Comparison of ENCODE assay signal across 7 mouse cellular contexts in the genomic region with DNA sequence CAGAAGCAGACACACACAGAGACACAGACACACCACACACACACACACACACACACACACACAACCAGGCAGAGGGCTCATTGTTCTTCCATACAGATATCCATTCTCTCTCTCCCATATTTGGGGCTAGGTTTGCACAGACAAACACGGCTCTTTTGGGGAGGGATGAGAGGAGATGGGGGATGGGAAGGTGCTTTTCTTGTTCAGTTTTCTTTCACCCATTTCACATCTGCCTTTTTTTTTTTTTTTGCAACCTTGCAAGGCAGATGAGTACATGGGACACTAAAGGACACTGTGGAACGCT. TPM values are rescaled to one million over a fixed set of nuclear protein-coding genes. Genes with fewer than 3 reads are reported as not detected.
DNase-seq lines count a peak whose midpoint lies in the region; ATAC-seq and TF ChIP-seq lines count a peak whose summit lies in the region.

No protein-coding gene starts in this region.

- H3K9me3 ChIP-seq in lung, embryonic 14.5 days (ENCODE audit: low read depth, low read length): no peaks in the 10 kb centered on the region
- no peaks in the 10 kb centered on the region for H3K9me3 ChIP-seq in embryonic facial prominence, embryonic 13.5 days
- H3K9me3 ChIP-seq in intestine, embryonic 15.5 days: no peaks in the 10 kb centered on the region
- H3K9me3 ChIP-seq in neural tube, embryonic 15.5 days (replicated peaks): no peaks in the 10 kb centered on the region

- H3K4me3 ChIP-seq in lung, embryonic 14.5 days (ENCODE audit: low read depth, low read length): peak overlapping the region; percentile 99
- H3K4me3 ChIP-seq in embryonic facial prominence, embryonic 13.5 days: peak overlapping the region; percentile 99
- H3K4me3 ChIP-seq in intestine, embryonic 15.5 days (replicated peaks): peak overlapping the region; percentile 98
- H3K4me3 ChIP-seq in neural tube, embryonic 15.5 days (replicated peaks): peak overlapping the region; percentile 98

- H3K9ac ChIP-seq in lung, embryonic 14.5 days: peak overlapping the region; percentile 98
- H3K9ac ChIP-seq in embryonic facial prominence, embryonic 13.5 days: peak overlapping the region; percentile 60
- H3K9ac ChIP-seq in intestine, embryonic 15.5 days: 0 out of 2 replicates have a peak overlapping the region, but pooled peaks have one; percentile 32
- peak overlapping the region; percentile 98 for H3K9ac ChIP-seq in neural tube, embryonic 15.5 days (replicated peaks)

- no peak for ATAC-seq in lung, embryonic 14.5 days (ENCODE audit: insufficient read depth)
- no peak for ATAC-seq in embryonic facial prominence, embryonic 13.5 days (ENCODE audit: insufficient number of reproducible peaks, insufficient read depth, low FRiP score, low TSS enrichment, low read depth)
- no peak for ATAC-seq in intestine, embryonic 15.5 days
- ATAC-seq in neural tube, embryonic 15.5 days (ENCODE audit: low FRiP score): no peak

- peak; percentile 16 for DNase-seq in lung, embryonic 14.5 days
- DNase-seq in lung, adult 18-20 months: no peak
- no peak for DNase-seq in right cerebral cortex, postnatal 36 days (ENCODE audit: low spot score in 2 of 2)
- no peak for DNase-seq in B cell, adult 2 months

- H3K27ac ChIP-seq in lung, embryonic 14.5 days (ENCODE audit: low read depth): peak overlapping the region; percentile 31; the same call in 1 of the 2 replicates
- peak overlapping the region; percentile 29 for H3K27ac ChIP-seq in embryonic facial prominence, embryonic 13.5 days
- H3K27ac ChIP-seq in intestine, embryonic 15.5 days: peak overlapping the region; percentile 13; the same call in 1 of the 2 replicates
- peak overlapping the region; percentile 98 for H3K27ac ChIP-seq in neural tube, embryonic 15.5 days (replicated peaks)

- H3K27me3 ChIP-seq in lung, embryonic 14.5 days (ENCODE audit: insufficient read depth, low read length): no peaks in the 10 kb centered on the region
- H3K27me3 ChIP-seq in embryonic facial prominence, embryonic 13.5 days: no peaks in the 10 kb centered on the region
- no peaks in the 10 kb centered on the region for H3K27me3 ChIP-seq in intestine, embryonic 15.5 days (replicated peaks)
- no peaks in the 10 kb centered on the region for H3K27me3 ChIP-seq in neural tube, embryonic 15.5 days (replicated peaks)

- 0 out of 2 replicates have a peak, but pooled peaks cover 6% of the 10 kb centered on the region for H3K4me1 ChIP-seq in lung, embryonic 14.5 days (ENCODE audit: insufficient read depth)
- peaks cover 34% of the 10 kb centered on the region for H3K4me1 ChIP-seq in embryonic facial prominence, embryonic 13.5 days
- H3K4me1 ChIP-seq in intestine, embryonic 15.5 days (replicated peaks): peaks cover 15% of the 10 kb centered on the region
- peaks cover 34% of the 10 kb centered on the region for H3K4me1 ChIP-seq in neural tube, embryonic 15.5 days

- WGBS in lung, embryonic 14.5 days: 8% methylated on average over 2 of the region's 2 CpGs
- WGBS in embryonic facial prominence, embryonic 13.5 days: 4% methylated on average over 2 of the region's 2 CpGs
- 11% methylated on average over 2 of the region's 2 CpGs for WGBS in intestine, embryonic 15.5 days
- WGBS in neural tube, embryonic 15.5 days: 0% methylated on average over 2 of the region's 2 CpGs

- H3K36me3 ChIP-seq in lung, embryonic 14.5 days (ENCODE audit: insufficient read depth): no peaks in the 10 kb centered on the region
- H3K36me3 ChIP-seq in embryonic facial prominence, embryonic 13.5 days: no peaks in the 10 kb centered on the region
- no peaks in the 10 kb centered on the region for H3K36me3 ChIP-seq in intestine, embryonic 15.5 days
- H3K36me3 ChIP-seq in neural tube, embryonic 15.5 days: no peaks in the 10 kb centered on the region

- peak overlapping the region; percentile 79 for H3K4me2 ChIP-seq in lung, embryonic 14.5 days
- H3K4me2 ChIP-seq in embryonic facial prominence, embryonic 13.5 days: peak overlapping the region; percentile 77
- H3K4me2 ChIP-seq in intestine, embryonic 15.5 days (replicated peaks): peak overlapping the region; percentile 73
- H3K4me2 ChIP-seq in neural tube, embryonic 15.5 days: peak overlapping the region; percentile 61

- no peak for TF ChIP-seq CTCF in lung, embryonic 14.5 days (IDR thresholded peaks at IDR 0.05; ENCODE audit: low read depth)

RNA-seq across cellular contexts. Expression of gene Rere, which starts 1.8 kb away (rescaled TPM):
- polyA plus RNA-seq in lung, embryonic 14.5 days (2014; fragmentation: Nextera tagmentation; extraction: Ambion mirVana): 41.1 and 41.5 TPM in 2 replicates
- 23.3 and 26.3 TPM in 2 replicates for polyA plus RNA-seq in embryonic facial prominence, embryonic 13.5 days (2015; fragmentation: Nextera tagmentation; extraction: Ambion mirVana)
- polyA plus RNA-seq in intestine, embryonic 15.5 days (2015; fragmentation: Nextera tagmentation; extraction: Ambion mirVana): 25.6 and 28.4 TPM in 2 replicates
- 31.8 and 34.6 TPM in 2 replicates for polyA plus RNA-seq in neural tube, embryonic 15.5 days (2015; fragmentation: Nextera tagmentation; extraction: Ambion mirVana)

RNA-seq across cellular contexts. Expression of gene Eno1, which starts 46.8 kb away (rescaled TPM):
- polyA plus RNA-seq in lung, embryonic 14.5 days (2014; fragmentation: Nextera tagmentation; extraction: Ambion mirVana): 1,829 and 1,952 TPM in 2 replicates
- 1,290 and 1,439 TPM in 2 replicates for polyA plus RNA-seq in embryonic facial prominence, embryonic 13.5 days (2015; fragmentation: Nextera tagmentation; extraction: Ambion mirVana)
- polyA plus RNA-seq in intestine, embryonic 15.5 days (2015; fragmentation: Nextera tagmentation; extraction: Ambion mirVana): 1,894 and 1,951 TPM in 2 replicates
- 1,173 and 1,202 TPM in 2 replicates for polyA plus RNA-seq in neural tube, embryonic 15.5 days (2015; fragmentation: Nextera tagmentation; extraction: Ambion mirVana)

Comparison
In these comparisons a context has a peak if more than half of its experiments do, and no peak if none do; other contexts are left out.
1. H3K27ac ChIP-seq: peak in every context shown above with its lines; median percentile 98 in neural tube, embryonic 15.5 days; 31 in lung, embryonic 14.5 days; 29 in embryonic facial prominence, embryonic 13.5 days; 13 in intestine, embryonic 15.5 days.
2. H3K9ac ChIP-seq: peak in every context shown above with its lines; median percentile 98 in lung, embryonic 14.5 days; 98 in neural tube, embryonic 15.5 days; 60 in embryonic facial prominence, embryonic 13.5 days; 32 in intestine, embryonic 15.5 days.